Mouse (Mus musculus) embryonic fibroblast, embryonic 13.5 days (primary cell): ENCODE data around the gene Gm9913. TPM values are rescaled to one million over a fixed set of nuclear protein-coding genes. Genes with fewer than 3 reads are reported as not detected.

Experiments
- H3K27ac ChIP-seq: 2 replicates; pipeline ENCODE4 v1.5.1; 2012; ENCODE audit warnings: low read length, control low read depth, inconsistent platforms; ENCODE audit not compliant: insufficient read depth
- H3K4me1 ChIP-seq: 2 replicates; pipeline ENCODE4 v1.6.1; 2011; ENCODE audit warnings: low read length; ENCODE audit not compliant: control insufficient read depth, insufficient read depth
- H3K4me3 ChIP-seq: 2 replicates; pipeline ENCODE4 v1.5.1; 2011; ENCODE audit warnings: mild to moderate bottlenecking, control low read depth, low read length; ENCODE audit not compliant: insufficient read depth
- CTCF ChIP-seq: IDR thresholded peaks from 2 replicates; pipeline ENCODE4 v1.5.1; 2011; ENCODE audit warnings: mild to moderate bottlenecking, control low read depth, low read length, moderate library complexity, borderline replicate concordance; ENCODE audit not compliant: insufficient read depth
- POLR2A ChIP-seq: IDR thresholded peaks from 2 replicates; pipeline ENCODE4 v1.6.1; 2011; ENCODE audit warnings: low read depth, mild to moderate bottlenecking, control low read depth, low read length, moderate library complexity
- polyA plus RNA-seq: library from polyadenylated mRNA; stranded (reverse); fragments of >200 nt; gene quantifications from 2 replicates; pipeline ENCODE4 v1.2.4, GENCODE M21; 2011; ENCODE audit warnings: low read depth; ENCODE audit not compliant: missing spikeins, insufficient read length

Gene Gm9913
- polyA plus RNA-seq, 1 experiment, result 1.4 TPM

- Histone ChIP-seq H3K4me1 (peaks cover 10% of the 10 kb centered on the region), H3K27ac (no peak overlapping the region), H3K4me3 (no peak overlapping the region)
- no peak for TF ChIP-seq CTCF
- no peak for TF ChIP-seq POLR2A
Observed at GRCm38 (mm10) chr2:125511898-125512297, 7.0 kb downstream of the Gm9913 start.

- TF ChIP-seq POLR2A, result no peak
- Histone ChIP-seq H3K4me1 (peaks cover 10% of the 10 kb centered on the region), H3K27ac (no peak overlapping the region), H3K4me3 (no peak overlapping the region)
Observed at GRCm38 (mm10) chr2:125512544-125512943, 7.7 kb downstream of the Gm9913 start.

- H3K4me3 ChIP-seq, result no peak overlapping the region
- no peak for TF ChIP-seq POLR2A
- TF ChIP-seq CTCF, result no peak
- H3K27ac ChIP-seq, result 0 out of 2 replicates have a peak overlapping the region, but pooled peaks have one; percentile 14
- peaks cover 10% of the 10 kb centered on the region for H3K4me1 ChIP-seq
Observed at GRCm38 (mm10) chr2:125514391-125514790, 9.5 kb downstream of the Gm9913 start.

GRCm38 (mm10) chr2:125515291-125516057 is 10.6 kb downstream of the Gm9913 start:
- Histone ChIP-seq H3K4me1 (peaks cover 10% of the 10 kb centered on the region), H3K4me3 (no peak overlapping the region), H3K27ac (no peak overlapping the region)
- TF ChIP-seq CTCF (no peak), POLR2A (no peak)

- peaks cover 10% of the 10 kb centered on the region for H3K4me1 ChIP-seq
- H3K27ac ChIP-seq, result no peak overlapping the region
- no peak overlapping the region for H3K4me3 ChIP-seq
- TF ChIP-seq CTCF (no peak), POLR2A (no peak)
Observed at GRCm38 (mm10) chr2:125516594-125516993, 11.7 kb downstream of the Gm9913 start.

GRCm38 (mm10) chr2:125525484-125525883 is 20.6 kb downstream of the Gm9913 start:
- Histone ChIP-seq H3K4me1 (peaks cover 10% of the 10 kb centered on the region; the same call in 1 of the 2 replicates), H3K4me3 (no peak overlapping the region), H3K27ac (no peak overlapping the region)
- TF ChIP-seq POLR2A (no peak), CTCF (no peak)

GRCm38 (mm10) chr2:125526566-125526965 is 21.7 kb downstream of the Gm9913 start:
- TF ChIP-seq CTCF, result no peak
- no peak for TF ChIP-seq POLR2A
- Histone ChIP-seq H3K4me3 (no peak overlapping the region), H3K27ac (peak overlapping the region; percentile 22; the same call in 1 of the 2 replicates), H3K4me1 (peaks cover 18% of the 10 kb centered on the region; the same call in 1 of the 2 replicates)

GRCm38 (mm10) chr2:125530665-125531064 is 25.8 kb downstream of the Gm9913 start:
- Histone ChIP-seq H3K4me1 (peaks cover 18% of the 10 kb centered on the region; the same call in 1 of the 2 replicates), H3K4me3 (no peak overlapping the region), H3K27ac (peak overlapping the region; percentile 82)
- no peak for TF ChIP-seq POLR2A
- TF ChIP-seq CTCF, result no peak

- peak overlapping the region; percentile 75 for H3K27ac ChIP-seq
- TF ChIP-seq POLR2A (no peak), CTCF (no peak)
- H3K4me3 ChIP-seq, result no peak overlapping the region
- peaks cover 14% of the 10 kb centered on the region for H3K4me1 ChIP-seq
Observed at GRCm38 (mm10) chr2:125539640-125540039, 34.8 kb downstream of the Gm9913 start.

GRCm38 (mm10) chr2:125540579-125540978 is 35.7 kb downstream of the Gm9913 start:
- Histone ChIP-seq H3K4me3 (no peak overlapping the region), H3K27ac (peak overlapping the region; percentile 75), H3K4me1 (peaks cover 14% of the 10 kb centered on the region)
- no peak for TF ChIP-seq CTCF
- no peak for TF ChIP-seq POLR2A

- H3K4me1 ChIP-seq, result peaks cover 14% of the 10 kb centered on the region
- peak overlapping the region; percentile 63 for H3K27ac ChIP-seq
- H3K4me3 ChIP-seq, result no peak overlapping the region
- TF ChIP-seq POLR2A (no peak), CTCF (no peak)
Observed at GRCm38 (mm10) chr2:125541451-125541850, 36.6 kb downstream of the Gm9913 start.
